Mouse (Mus musculus): ENCODE measurements around the gene Tbc1d5.

DNA sequence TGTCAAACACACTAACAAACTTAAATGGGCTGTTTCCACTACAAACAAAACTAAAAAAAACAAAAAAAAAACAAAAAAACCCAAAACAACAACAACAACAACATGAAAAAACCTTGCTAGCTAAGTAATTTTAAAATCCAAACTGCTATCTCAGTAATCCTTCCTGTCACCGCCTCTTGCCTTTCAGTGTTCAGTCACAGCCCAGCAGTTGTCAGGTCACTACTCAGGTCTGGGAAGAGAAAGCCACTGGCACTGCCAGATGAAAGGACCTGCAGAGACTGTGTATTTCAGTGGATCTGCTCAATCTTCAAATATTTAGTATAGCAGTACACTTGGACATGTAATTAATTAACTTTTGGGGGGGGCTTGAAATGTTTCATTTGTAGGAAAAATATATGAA is 272.5 kb downstream of the Tbc1d5 start:
- no peak for TF ChIP-seq CTCF (IDR thresholded peaks at IDR 0.05; ENCODE audit: low read depth)
- no peak for TF ChIP-seq EP300 (IDR thresholded peaks at IDR 0.05; ENCODE audit: low read depth)
